Mouse (Mus musculus): ENCODE data around the gene Crtc3.

GRCm38 (mm10) chr7:80582821-80583451 lies 105.7 kb downstream of the Crtc3 start:
- no peak for TF ChIP-seq GATA1 (IDR thresholded peaks at IDR 0.05; ENCODE audit: borderline replicate concordance, low read length)
- TF ChIP-seq TAL1 (conservative IDR thresholded peaks at IDR 0.05; ENCODE audit: low read depth, low read length): no peak
- TF ChIP-seq CTCF (IDR thresholded peaks at IDR 0.05; ENCODE audit: low read depth, low read length): no peak

All from G1E (cell line).